Mouse (Mus musculus) neural tube, postnatal 0 days (tissue): ENCODE results near the gene Calcrl. TPM values are rescaled to one million over a fixed set of nuclear protein-coding genes. Genes with fewer than 3 reads are reported as not detected.

Experiments
- polyA plus RNA-seq: library from polyadenylated mRNA; unstranded; fragments of >200 nt; fragmentation: Nextera tagmentation; extraction: Ambion mirVana; gene quantifications from 2 replicates; pipeline ENCODE4 v1.2.1, GENCODE M21; 2015

Gene Calcrl
- 24.7 and 25.5 TPM in 2 replicates for polyA plus RNA-seq

DNA sequence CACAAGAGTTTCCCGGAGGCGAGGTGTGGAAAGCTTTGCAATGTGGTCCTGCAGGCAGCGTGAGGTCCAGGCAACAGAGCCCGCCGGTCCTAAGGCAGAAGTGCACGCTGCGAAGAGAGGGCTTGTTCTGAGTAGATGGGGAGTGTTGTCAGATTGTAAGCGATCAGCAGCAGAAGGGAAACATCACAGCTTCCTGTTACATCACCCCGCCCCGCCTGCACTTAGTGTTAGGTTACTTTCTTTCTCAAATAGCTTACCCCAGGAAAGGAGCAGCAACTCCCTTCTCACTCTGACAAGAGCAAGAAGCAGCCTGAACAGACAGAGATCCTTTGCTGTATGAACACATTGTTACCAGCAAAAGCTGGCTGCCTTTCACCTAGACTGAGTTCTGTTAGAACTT is at the start of gene Calcrl:
Calcrl (minus strand) TSS at position 274 of the 400 bp plus-strand sequence.

Other genes starting within 250 kb of the Calcrl start
- gene Tfpi, start 51.4 kb upstream of the Calcrl start, polyA plus RNA-seq, result 13.4 and 19.7 TPM in 2 replicates
- gene Ctnnd1, start 225.4 kb upstream of the Calcrl start, polyA plus RNA-seq, result 12.9 and 13.6 TPM in 2 replicates
- 0.17 and 0.27 TPM in 2 replicates for gene Btbd18, start 233.7 kb upstream of the Calcrl start, polyA plus RNA-seq
- gene Selenoh, start 245.4 kb upstream of the Calcrl start, polyA plus RNA-seq, result 194 and 200 TPM in 2 replicates